Mouse (Mus musculus) kidney, adult 2 months (tissue): ENCODE measurements around the gene Eef2k.

ENCODE experiments used
- CTCF ChIP-seq: fragments of 200-500 bp; conservative IDR thresholded peaks from 2 replicates; pipeline ENCODE4 v1.5.1; 2011; ENCODE audit warnings: low read depth, mild to moderate bottlenecking, control low read depth, low read length, moderate library complexity, mixed read lengths; ENCODE audit not compliant: insufficient read depth, insufficient read length
- POLR2A ChIP-seq: fragments of 200-500 bp; IDR thresholded peaks from one replicate; pipeline ENCODE4 v1.6.1; 2011; ENCODE audit warnings: low read depth, low read length, control low read depth

- TF ChIP-seq POLR2A, result no peak
- peak; percentile 87 for TF ChIP-seq CTCF
Measured at GRCm38 (mm10) chr7:120823248-120823647, 19.4 kb upstream of the Eef2k start.
